Mouse (Mus musculus) brown adipose tissue, adult 24 weeks (tissue): ENCODE measurements around the gene Actg2. TPM values are rescaled to one million over a fixed set of nuclear protein-coding genes. Genes with fewer than 3 reads are reported as not detected.
A peak's percentile ranks its signal among the peaks of the same experiment; 100 is the strongest.

Source experiments
- H3K27ac ChIP-seq: fragments of 200-500 bp; replicated peaks from 2 replicates; pipeline ENCODE4 v1.5.1; 2012; ENCODE audit warnings: low read depth, mild to moderate bottlenecking, low read length
- H3K4me1 ChIP-seq: fragments of 200-500 bp; 2 replicates; pipeline ENCODE4 v1.6.1; 2012; ENCODE audit warnings: low read length, mixed read lengths; ENCODE audit not compliant: control insufficient read depth, insufficient read depth, insufficient read length
- H3K4me3 ChIP-seq: fragments of 200-500 bp; 2 replicates; pipeline ENCODE4 v1.5.1; 2012; ENCODE audit warnings: low read depth, mild to moderate bottlenecking, low read length, moderate library complexity; ENCODE audit not compliant: insufficient read depth
- polyA plus RNA-seq: library from polyadenylated mRNA; stranded (reverse); fragments of >200 nt; gene quantifications from 2 replicates; pipeline ENCODE4 v1.2.4, GENCODE M21; 2012; ENCODE audit not compliant: missing spikeins, insufficient read depth, insufficient read length

Actg2 gene
- polyA plus RNA-seq, 1 experiment = 1.3 TPM

DNA sequence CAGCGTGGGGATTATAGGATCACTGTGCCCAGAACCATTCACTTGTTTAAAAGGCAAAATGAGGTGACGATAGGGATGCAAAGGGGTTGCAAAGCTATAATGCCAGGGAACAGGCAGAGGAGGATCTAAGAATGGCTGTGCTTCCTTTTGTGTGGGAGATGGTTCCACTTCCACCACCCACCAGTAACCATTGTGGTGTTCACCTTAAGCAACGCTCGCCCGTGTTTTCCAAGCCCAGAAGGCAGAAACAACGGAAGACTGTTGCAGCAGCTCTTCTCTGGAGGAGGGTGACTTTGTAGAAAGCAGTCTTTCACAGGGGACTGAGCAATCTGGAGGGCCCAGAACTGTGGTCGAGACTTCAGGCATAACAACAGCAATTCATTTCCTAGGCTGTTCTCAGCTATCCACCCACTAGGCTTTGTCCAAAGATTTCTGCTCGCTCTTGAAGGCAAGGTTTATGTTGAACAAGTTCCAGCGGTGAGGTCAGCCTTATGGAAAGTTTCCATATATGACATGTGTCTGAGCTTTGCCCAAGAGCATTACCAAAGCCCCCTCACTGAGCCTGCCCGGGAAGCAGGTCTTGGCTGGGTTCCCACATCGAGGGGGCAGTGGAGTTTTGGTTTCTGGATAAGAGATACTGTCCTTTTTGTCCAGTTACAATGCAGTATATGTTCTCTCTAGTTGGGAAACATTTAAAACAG is 5.8 kb upstream of the Actg2 start:
- H3K4me1 ChIP-seq = no peaks in the 10 kb centered on the region
- H3K4me3 ChIP-seq = no peak overlapping the region
- H3K27ac ChIP-seq = no peak overlapping the region

GRCm38 (mm10) chr6:83540017-83540416 is 4.0 kb upstream of the Actg2 start:
- Histone ChIP-seq H3K4me1 (no peaks in the 10 kb centered on the region), H3K4me3 (no peak overlapping the region), H3K27ac (no peak overlapping the region)

DNA sequence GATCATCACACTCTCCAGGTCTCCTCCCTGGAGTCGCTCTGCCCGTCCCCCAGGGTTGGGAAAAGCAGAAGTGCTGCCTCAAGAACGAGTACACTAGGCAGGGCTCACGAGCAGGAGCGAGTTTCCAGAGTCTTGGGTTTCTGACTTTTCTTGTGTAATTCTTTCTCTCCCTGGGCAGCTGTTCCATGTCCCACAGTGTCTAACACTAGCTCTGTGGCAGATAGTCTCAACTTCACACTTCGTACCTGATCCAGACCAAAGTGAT is 662 bp upstream of the Actg2 start:
- Histone ChIP-seq H3K4me3 (no peak overlapping the region), H3K27ac (no peak overlapping the region), H3K4me1 (no peaks in the 10 kb centered on the region)

GRCm38 (mm10) chr6:83532608-83533007 is 3.5 kb downstream of the Actg2 start:
- no peak overlapping the region for H3K4me3 ChIP-seq
- no peaks in the 10 kb centered on the region for H3K4me1 ChIP-seq
- no peak overlapping the region for H3K27ac ChIP-seq

DNA sequence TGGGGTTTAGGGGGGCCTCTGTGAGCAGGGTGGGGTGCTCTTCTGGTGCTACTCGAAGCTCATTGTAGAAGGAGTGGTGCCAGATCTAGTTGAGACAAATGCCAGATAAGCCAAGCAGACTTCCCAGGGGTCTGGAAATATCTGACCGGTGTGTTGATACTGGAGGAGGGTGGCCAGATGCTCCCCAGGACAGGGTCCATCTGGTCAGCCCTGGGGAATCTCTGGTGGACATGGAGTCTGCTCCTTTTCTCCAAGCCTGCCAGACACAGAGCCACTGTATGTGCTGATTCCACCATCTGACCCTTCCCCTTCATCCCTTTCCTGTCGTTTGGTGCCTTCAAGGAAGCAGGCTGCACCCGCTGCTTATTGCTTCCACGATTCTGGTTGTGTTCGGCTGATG is 12.9 kb downstream of the Actg2 start:
- Histone ChIP-seq H3K27ac (no peak overlapping the region), H3K4me1 (no peaks in the 10 kb centered on the region), H3K4me3 (no peak overlapping the region)

DNA sequence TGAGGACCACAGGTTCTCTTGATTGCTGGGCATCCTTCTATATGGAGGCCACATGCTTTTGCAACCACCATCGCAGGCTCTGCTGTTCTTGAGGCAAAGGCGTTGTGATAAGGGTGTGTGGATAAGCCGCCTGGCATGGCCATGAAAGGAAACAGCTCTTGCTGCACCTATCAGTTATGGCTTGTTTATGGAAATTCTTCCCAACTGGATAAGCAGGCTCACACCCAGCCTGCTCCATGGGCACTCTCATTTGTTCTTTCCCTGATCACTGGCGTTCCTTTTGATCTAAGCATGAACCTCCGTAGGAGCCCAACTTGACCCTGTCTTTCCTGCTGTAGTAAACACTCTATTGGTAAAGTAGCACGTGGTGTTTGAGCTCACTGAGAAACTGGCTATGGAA is 14.3 kb downstream of the Actg2 start:
- Histone ChIP-seq H3K4me1 (no peaks in the 10 kb centered on the region), H3K27ac (no peak overlapping the region)

GRCm38 (mm10) chr6:83518637-83519036 is 17.4 kb downstream of the Actg2 start:
- no peak overlapping the region for H3K27ac ChIP-seq

More for the DNA sequence above, 14.3 kb downstream of the Actg2 start:
- H3K4me3 ChIP-seq = no peak overlapping the region

DNA sequence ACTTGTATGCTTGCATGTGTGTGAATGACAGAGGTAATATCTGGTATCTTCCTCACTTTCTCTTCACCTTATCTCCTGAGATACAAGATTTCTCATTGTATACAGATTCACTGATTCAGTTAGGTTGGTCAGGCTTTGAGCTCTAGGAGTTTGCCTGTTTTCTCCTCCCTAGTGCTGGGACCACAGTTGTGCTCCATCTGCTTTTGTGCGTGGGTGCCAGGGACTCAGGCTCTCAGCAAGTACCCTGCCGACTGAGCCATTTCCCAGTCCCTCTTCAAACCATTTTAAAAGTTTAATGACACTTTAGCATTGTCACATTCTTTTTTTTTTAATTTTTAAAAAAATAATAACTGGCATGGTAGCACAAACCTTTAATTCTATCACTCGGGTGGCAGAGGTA is 20.9 kb downstream of the Actg2 start:
- no peak overlapping the region for H3K4me3 ChIP-seq
- no peak overlapping the region for H3K27ac ChIP-seq
- H3K4me1 ChIP-seq = no peaks in the 10 kb centered on the region

More at GRCm38 (mm10) chr6:83518637-83519036, 17.4 kb downstream of the Actg2 start:
- Histone ChIP-seq H3K4me3 (no peak overlapping the region), H3K4me1 (no peaks in the 10 kb centered on the region)

GRCm38 (mm10) chr6:83512495-83512894 is 23.6 kb downstream of the Actg2 start:
- Histone ChIP-seq H3K27ac (no peak overlapping the region), H3K4me1 (no peaks in the 10 kb centered on the region), H3K4me3 (no peak overlapping the region)

- no peak overlapping the region for H3K4me3 ChIP-seq
- H3K27ac ChIP-seq = no peak overlapping the region
- peaks cover 4% of the 10 kb centered on the region for H3K4me1 ChIP-seq
Observed at GRCm38 (mm10) chr6:83510210-83510609, 25.9 kb downstream of the Actg2 start.

- Histone ChIP-seq H3K4me1 (peaks cover 5% of the 10 kb centered on the region), H3K27ac (no peak overlapping the region), H3K4me3 (no peak overlapping the region)
Observed at GRCm38 (mm10) chr6:83509442-83509841, 26.6 kb downstream of the Actg2 start.

GRCm38 (mm10) chr6:83507168-83507546 is 28.9 kb downstream of the Actg2 start:
- H3K4me3 ChIP-seq = peak overlapping the region; percentile 39
- H3K27ac ChIP-seq = peak overlapping the region; percentile 71

GRCm38 (mm10) chr6:83506258-83507167 is 29.6 kb downstream of the Actg2 start, which contains the start of gene Dguok:
Gene Dguok, minus strand, starts transcription at chr6:83506969.
- Histone ChIP-seq H3K27ac (peak within 1 kb of the TSS; percentile 92), H3K4me3 (peak within 1 kb of the TSS; percentile 83)

More at GRCm38 (mm10) chr6:83507168-83507546, 28.9 kb downstream of the Actg2 start:
- H3K4me1 ChIP-seq = peaks cover 13% of the 10 kb centered on the region

GRCm38 (mm10) chr6:83505554-83505953 is 30.5 kb downstream of the Actg2 start:
- 0 out of 2 replicates have a peak overlapping the region, but pooled peaks have one; percentile 36 for H3K27ac ChIP-seq
- H3K4me1 ChIP-seq = peaks cover 16% of the 10 kb centered on the region
- no peak overlapping the region for H3K4me3 ChIP-seq

More at GRCm38 (mm10) chr6:83506258-83507167, 29.6 kb downstream of the Actg2 start, which contains the start of gene Dguok:
- H3K4me1 ChIP-seq = peaks cover 16% of the 10 kb centered on the region

DNA sequence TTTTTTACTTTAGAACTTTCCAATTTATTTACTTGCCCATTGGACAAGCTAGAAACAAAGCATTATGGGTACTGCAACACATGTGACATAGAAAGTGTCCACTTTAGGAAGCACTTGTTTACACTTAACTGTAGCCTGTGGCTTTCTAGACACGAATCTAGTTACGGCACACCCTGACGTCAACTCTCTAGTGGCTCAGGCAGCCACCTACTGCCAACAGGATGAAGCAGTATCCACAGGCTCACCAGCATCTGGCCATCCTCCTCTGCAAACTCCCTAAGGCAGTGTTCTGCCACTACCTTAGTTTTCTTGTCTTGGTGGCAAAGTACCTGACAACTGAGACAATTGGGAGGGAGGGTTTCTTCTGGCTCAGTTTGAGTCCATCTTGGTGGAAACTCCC is 32.7 kb downstream of the Actg2 start:
- no peak overlapping the region for H3K4me3 ChIP-seq
- peaks cover 26% of the 10 kb centered on the region for H3K4me1 ChIP-seq
- H3K27ac ChIP-seq = no peak overlapping the region
